Mouse (Mus musculus) hindbrain, embryonic 11.5 days (tissue): ENCODE measurements at regions not wholly inside any gene's neighbourhood (a gene's known extent, or its start where the extent isn't known, plus 50 kb on each side); places are given as distances from the start of the nearest gene placed in this dataset.
A peak's percentile ranks its signal among the peaks of the same experiment; 100 is the strongest.

Experiments used
- ATAC-seq: fragments of 200-750 bp; cut with Nextera tagmentation; 2 replicates; pipeline ENCODE4 v1.8.0; 2017; ENCODE audit warnings: mild to moderate bottlenecking, moderate TSS enrichment, moderate library complexity; ENCODE audit not compliant: low FRiP score
- DNase-seq: peaks from one replicate; pipeline ENCODE4 v3.0.0-alpha.2; 2015; ENCODE audit warnings: low spot score
- H3K27ac ChIP-seq: fragments of 300-500 bp; sonication (generic); 2 replicates; pipeline ENCODE4 v1.5.1; 2014; ENCODE audit warnings: mild to moderate bottlenecking, low read depth, low read length
- H3K27me3 ChIP-seq: fragments of 300-500 bp; sonication (generic); 2 replicates; pipeline ENCODE4 v1.6.1; 2014; ENCODE audit warnings: mild to moderate bottlenecking, low read length, moderate library complexity, mixed read lengths; ENCODE audit not compliant: control insufficient read depth, insufficient read depth
- H3K36me3 ChIP-seq: fragments of 300-500 bp; sonication (generic); 2 replicates; pipeline ENCODE4 v1.6.1; 2014; ENCODE audit warnings: mild to moderate bottlenecking, low read length, moderate library complexity, mixed read lengths; ENCODE audit not compliant: control insufficient read depth, insufficient read depth
- H3K4me1 ChIP-seq: fragments of 300-500 bp; sonication (generic); replicated peaks from 2 replicates; pipeline ENCODE4 v1.6.1; 2014; ENCODE audit warnings: low read length, mixed read lengths; ENCODE audit not compliant: control insufficient read depth, insufficient read depth
- H3K4me2 ChIP-seq: fragments of 300-500 bp; sonication (generic); replicated peaks from 2 replicates; pipeline ENCODE4 v1.6.1; 2014; ENCODE audit warnings: mild to moderate bottlenecking, low read depth, low read length
- H3K4me3 ChIP-seq: fragments of 300-500 bp; sonication (generic); 2 replicates; pipeline ENCODE4 v1.5.1; 2014; ENCODE audit warnings: low read depth, low read length
- H3K9ac ChIP-seq: fragments of 300-500 bp; sonication (generic); 2 replicates; pipeline ENCODE4 v1.6.1; 2014; ENCODE audit warnings: low read depth, low read length
- H3K9me3 ChIP-seq: fragments of 300-500 bp; sonication (generic); 2 replicates; pipeline ENCODE4 v1.6.1; 2016; ENCODE audit warnings: low read length; ENCODE audit not compliant: control insufficient read depth
- WGBS: fragments of 180-500 bp; shearing (Covaris S2); extraction: QIAGEN DNeasy Blood & Tissue Kit; methylation state at CpG from one replicate; pipeline ENCODE4 v1.1.7; 2014; 5-methylcytosine and 5-hydroxymethylcytosine counted together

- H3K4me2 ChIP-seq, result no peak overlapping the region
- no peak for ATAC-seq
Observed at GRCm38 (mm10) chr15:50005142-50005541, 3879.6 kb upstream of the Gm7489 start.

GRCm38 (mm10) chr15:50046653-50047052 lies 3838.1 kb upstream of the Gm7489 start:
- no peak overlapping the region for H3K4me2 ChIP-seq
- H3K36me3 ChIP-seq, result no peaks in the 10 kb centered on the region
- no peaks in the 10 kb centered on the region for H3K27me3 ChIP-seq
- ATAC-seq, result no peak
- no peaks in the 10 kb centered on the region for H3K9me3 ChIP-seq
- no peak overlapping the region for H3K4me3 ChIP-seq
- H3K4me1 ChIP-seq, result no peaks in the 10 kb centered on the region
- DNase-seq, result no peak
- H3K27ac ChIP-seq, result no peak overlapping the region
- no peak overlapping the region for H3K9ac ChIP-seq

More at GRCm38 (mm10) chr15:50005142-50005541, 3879.6 kb upstream of the Gm7489 start:
- 100% methylated on average over 1 of the region's 1 CpGs for WGBS
- H3K36me3 ChIP-seq, result no peaks in the 10 kb centered on the region
- no peaks in the 10 kb centered on the region for H3K27me3 ChIP-seq
- no peak overlapping the region for H3K27ac ChIP-seq
- H3K9ac ChIP-seq, result no peak overlapping the region
- H3K4me3 ChIP-seq, result no peak overlapping the region
- no peaks in the 10 kb centered on the region for H3K4me1 ChIP-seq
- H3K9me3 ChIP-seq, result no peaks in the 10 kb centered on the region
- no peak for DNase-seq

GRCm38 (mm10) chr15:50053468-50053867 lies 3831.2 kb upstream of the Gm7489 start:
- Histone ChIP-seq H3K4me1 (no peaks in the 10 kb centered on the region), H3K27ac (no peak overlapping the region), H3K36me3 (no peaks in the 10 kb centered on the region), H3K9ac (no peak overlapping the region), H3K4me3 (no peak overlapping the region), H3K4me2 (no peak overlapping the region), H3K9me3 (no peaks in the 10 kb centered on the region), H3K27me3 (no peaks in the 10 kb centered on the region)
- 78% methylated on average over 2 of the region's 2 CpGs for WGBS
- ATAC-seq, result no peak
- no peak for DNase-seq

GRCm38 (mm10) chr15:50053892-50054291 lies 3830.8 kb upstream of the Gm7489 start:
- Histone ChIP-seq H3K9ac (no peak overlapping the region), H3K4me3 (no peak overlapping the region), H3K27me3 (no peaks in the 10 kb centered on the region), H3K9me3 (no peaks in the 10 kb centered on the region), H3K4me2 (no peak overlapping the region), H3K36me3 (no peaks in the 10 kb centered on the region), H3K27ac (no peak overlapping the region), H3K4me1 (no peaks in the 10 kb centered on the region)
- peak; percentile 4 for DNase-seq
- ATAC-seq, result no peak
- 72% methylated on average over 6 of the region's 6 CpGs for WGBS

DNA sequence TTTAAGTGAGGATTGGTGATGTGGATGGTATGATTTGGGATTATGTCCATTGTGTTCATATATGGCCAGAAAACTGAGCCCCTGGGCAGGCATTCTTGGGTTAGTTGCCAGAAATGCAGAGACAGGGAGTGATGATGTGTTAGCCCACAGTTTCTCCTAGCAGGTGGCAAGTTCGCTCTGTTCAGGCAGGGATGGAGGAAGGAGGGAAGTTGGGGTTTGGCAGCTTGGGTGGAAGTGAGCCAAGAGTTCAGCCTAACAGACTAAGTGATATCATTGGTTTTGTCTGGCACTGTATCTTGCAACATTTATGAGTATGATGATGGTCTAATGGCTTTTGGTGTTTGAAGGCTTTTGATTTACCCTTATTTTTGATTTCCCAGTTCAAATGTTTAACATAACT lies 3806.5 kb upstream of the Gm7489 start:
- no peak overlapping the region for H3K27ac ChIP-seq
- no peak overlapping the region for H3K9ac ChIP-seq
- H3K4me1 ChIP-seq, result no peaks in the 10 kb centered on the region
- no peaks in the 10 kb centered on the region for H3K36me3 ChIP-seq
- ATAC-seq (no peak), DNase-seq (no peak)
- H3K4me3 ChIP-seq, result no peak overlapping the region
- H3K9me3 ChIP-seq, result no peaks in the 10 kb centered on the region
- H3K27me3 ChIP-seq, result no peaks in the 10 kb centered on the region
- no peak overlapping the region for H3K4me2 ChIP-seq
- WGBS, result 92% methylated on average over 1 of the region's 1 CpGs

DNA sequence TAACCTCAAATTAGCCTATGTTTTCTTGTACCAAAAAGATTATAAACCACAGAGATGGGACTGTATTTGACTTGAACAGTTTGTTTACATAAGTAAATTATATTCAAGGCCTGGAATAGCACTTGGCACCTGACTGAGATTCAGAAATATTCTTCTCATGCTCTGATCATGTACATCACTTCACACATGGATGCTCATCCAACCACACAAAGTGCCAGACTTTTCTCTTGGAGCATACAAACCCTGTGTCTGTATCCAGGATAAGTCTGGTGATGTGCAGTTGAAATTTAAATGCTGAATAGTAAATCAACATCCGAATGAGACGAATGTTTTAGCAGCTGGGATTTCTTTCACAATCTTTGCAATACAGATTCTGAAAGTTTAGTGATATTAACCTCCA lies 3802.3 kb upstream of the Gm7489 start:
- DNase-seq (no peak), ATAC-seq (no peak)
- Histone ChIP-seq H3K9me3 (no peaks in the 10 kb centered on the region), H3K9ac (no peak overlapping the region), H3K27me3 (no peaks in the 10 kb centered on the region), H3K36me3 (no peaks in the 10 kb centered on the region), H3K4me3 (no peak overlapping the region), H3K4me2 (no peak overlapping the region), H3K27ac (no peak overlapping the region), H3K4me1 (no peaks in the 10 kb centered on the region)
- WGBS, result 91% methylated on average over 2 of the region's 2 CpGs

DNA sequence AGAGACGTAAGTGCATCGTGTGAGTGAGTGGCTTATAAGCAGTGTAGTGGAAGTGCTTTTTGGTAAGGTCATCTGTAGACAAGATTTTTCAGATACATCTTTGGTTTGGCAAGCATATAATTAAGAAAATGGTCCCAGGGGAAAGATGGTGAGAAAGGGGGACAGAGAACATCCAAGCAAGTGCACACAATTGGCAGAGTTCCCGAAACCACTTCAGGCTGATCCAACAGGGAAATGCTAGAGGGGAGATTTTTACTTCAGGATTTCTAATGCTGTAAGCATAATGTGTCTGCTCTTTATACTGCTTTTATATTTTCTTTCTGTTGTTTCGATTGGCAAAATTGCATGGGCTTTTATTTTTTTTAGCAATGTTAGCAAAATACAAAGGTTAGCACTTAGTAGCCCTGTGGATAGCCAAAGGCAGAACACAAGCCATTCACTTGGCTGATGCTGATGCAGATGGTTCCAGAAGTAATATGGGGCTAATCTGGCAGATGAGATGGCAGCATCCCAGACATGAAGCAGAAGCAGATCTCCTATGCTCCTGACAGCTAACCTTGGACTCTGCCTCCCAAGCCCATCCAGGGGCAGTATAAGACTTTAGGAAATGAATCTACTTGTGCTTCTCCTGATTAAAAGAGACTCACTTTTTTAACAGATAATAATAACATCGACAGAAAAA lies 3782.0 kb upstream of the Gm7489 start:
- Histone ChIP-seq H3K36me3 (no peaks in the 10 kb centered on the region), H3K4me3 (no peak overlapping the region), H3K4me2 (no peak overlapping the region), H3K27me3 (no peaks in the 10 kb centered on the region), H3K9me3 (no peaks in the 10 kb centered on the region), H3K4me1 (no peaks in the 10 kb centered on the region), H3K27ac (no peak overlapping the region), H3K9ac (no peak overlapping the region)
- DNase-seq (no peak), ATAC-seq (no peak)
- WGBS, result 89% methylated on average over 5 of the region's 5 CpGs

- 88% methylated on average over 3 of the region's 3 CpGs for WGBS
- no peak for ATAC-seq
Observed at GRCm38 (mm10) chr15:50108913-50109312, 3775.8 kb upstream of the Gm7489 start.

GRCm38 (mm10) chr15:50153863-50154262 lies 3730.8 kb upstream of the Gm7489 start:
- ATAC-seq, result no peak
- Histone ChIP-seq H3K27ac (no peak overlapping the region), H3K9me3 (no peaks in the 10 kb centered on the region), H3K36me3 (no peaks in the 10 kb centered on the region), H3K4me1 (no peaks in the 10 kb centered on the region), H3K9ac (no peak overlapping the region), H3K27me3 (no peaks in the 10 kb centered on the region), H3K4me3 (no peak overlapping the region), H3K4me2 (no peak overlapping the region)
- DNase-seq, result no peak
- 87% methylated on average over 3 of the region's 3 CpGs for WGBS

More at GRCm38 (mm10) chr15:50108913-50109312, 3775.8 kb upstream of the Gm7489 start:
- Histone ChIP-seq H3K27me3 (no peaks in the 10 kb centered on the region), H3K4me1 (no peaks in the 10 kb centered on the region), H3K9me3 (no peaks in the 10 kb centered on the region), H3K4me2 (no peak overlapping the region), H3K36me3 (no peaks in the 10 kb centered on the region), H3K4me3 (no peak overlapping the region), H3K27ac (no peak overlapping the region), H3K9ac (no peak overlapping the region)
- no peak for DNase-seq
